Mouse (Mus musculus): ENCODE results near the gene Gm21915. TPM values are rescaled to one million over a fixed set of nuclear protein-coding genes. Genes with fewer than 3 reads are reported as not detected.

The Gm21915 gene
- polyA plus RNA-seq (2014; fragmentation: Illumina TruSeq; extraction: RNeasy Lipid Tissue Mini Kit (QIAGEN cat#74804); ENCODE audit: low read depth, low replicate concordance): not detected

DNA sequence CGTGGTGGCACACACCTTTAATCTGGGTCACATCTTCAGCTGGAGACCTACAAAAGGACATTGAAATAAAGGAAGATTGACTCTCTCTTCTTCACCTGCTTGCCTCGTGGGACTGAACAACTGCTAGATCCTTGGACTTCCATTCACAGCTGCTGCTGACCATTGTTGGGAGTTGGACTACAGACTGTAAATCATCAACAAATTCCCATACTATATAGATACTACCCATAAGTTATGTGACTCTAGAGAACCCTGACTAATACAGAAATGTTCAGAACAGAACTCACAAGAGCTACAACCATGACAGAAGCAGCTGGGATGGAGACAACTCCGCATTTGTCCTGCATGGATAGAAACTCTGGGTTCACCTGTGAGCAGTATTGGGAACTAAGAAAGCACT lies at the start of gene Gm21915:
Gene Gm21915, plus strand, starts transcription at position 301 of the 400 bp plus-strand sequence.

GRCm38 (mm10) chr9:40685801-40686420 lies 15.5 kb downstream of the Gm21915 start, which contains the start of gene Clmp:
TSS of gene Clmp (plus strand) at chr9:40685962.

Other genes with a start within 250 kb of the Gm21915 start
- 93.4 TPM for gene Gramd1b, start 139.2 kb upstream of the Gm21915 start, polyA plus RNA-seq (2014; fragmentation: Illumina TruSeq; extraction: RNeasy Lipid Tissue Mini Kit (QIAGEN cat#74804); ENCODE audit: low read depth, low replicate concordance)
- gene Clmp, start 15.3 kb downstream of the Gm21915 start, polyA plus RNA-seq (2014; fragmentation: Illumina TruSeq; extraction: RNeasy Lipid Tissue Mini Kit (QIAGEN cat#74804); ENCODE audit: low read depth, low replicate concordance): 4.2 TPM
- 260 TPM for gene Hspa8, start 130.4 kb downstream of the Gm21915 start, polyA plus RNA-seq (2014; fragmentation: Illumina TruSeq; extraction: RNeasy Lipid Tissue Mini Kit (QIAGEN cat#74804); ENCODE audit: low read depth, low replicate concordance)
- not detected for gene Bsx, start 203.5 kb downstream of the Gm21915 start, polyA plus RNA-seq (2014; fragmentation: Illumina TruSeq; extraction: RNeasy Lipid Tissue Mini Kit (QIAGEN cat#74804); ENCODE audit: low read depth, low replicate concordance)